Mouse (Mus musculus) cortical plate, adult 2 months (tissue): ENCODE measurements around the gene Gnb1.

Experiments used
- CTCF ChIP-seq: fragments of 200-500 bp; IDR thresholded peaks from 2 replicates; pipeline ENCODE4 v1.5.1; 2011; ENCODE audit warnings: mild to moderate bottlenecking, control low read depth, low read length; ENCODE audit not compliant: insufficient read depth; ENCODE audit errors: extremely low read depth
- POLR2A ChIP-seq: fragments of 200-500 bp; IDR thresholded peaks from 2 replicates; pipeline ENCODE4 v1.6.1; 2011; ENCODE audit warnings: mild to moderate bottlenecking, low read length, control low read depth; ENCODE audit not compliant: insufficient read depth; ENCODE audit errors: extremely low read depth

- TF ChIP-seq CTCF (no peak), POLR2A (no peak)
Measured at GRCm38 (mm10) chr4:155606825-155607224, 115.7 kb downstream of the Gnb1 start.
